Mouse (Mus musculus) kidney, adult 9 months (tissue): ENCODE results near the gene 1110017D15Rik.

ENCODE experiments used
- DNase-seq: peaks from one replicate; pipeline ENCODE4 v3.0.0; 2022

1110017D15Rik gene

DNA sequence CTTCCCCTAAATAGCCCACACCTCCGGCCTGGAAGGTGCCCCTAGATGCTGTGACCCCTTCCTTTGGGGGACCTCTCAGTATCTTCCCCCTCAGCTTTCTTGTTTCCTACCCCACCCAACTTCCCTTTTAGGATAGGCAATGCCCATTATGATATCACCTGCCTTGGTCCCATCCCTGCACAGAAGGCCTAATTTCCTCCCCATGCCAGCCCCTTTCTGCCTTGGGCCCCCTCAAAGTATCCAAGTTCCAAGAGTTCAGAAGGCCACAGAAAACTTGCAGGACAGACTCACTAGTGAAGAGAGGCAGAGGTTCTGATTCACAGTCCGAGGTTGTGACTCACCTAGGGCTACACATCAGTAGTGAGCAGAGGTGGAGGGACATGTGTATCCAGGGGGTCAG is at the start of gene 1110017D15Rik:
TSS of gene 1110017D15Rik (minus strand) at position 101 of the 400 bp plus-strand sequence.
- DNase-seq = no peak

DNA sequence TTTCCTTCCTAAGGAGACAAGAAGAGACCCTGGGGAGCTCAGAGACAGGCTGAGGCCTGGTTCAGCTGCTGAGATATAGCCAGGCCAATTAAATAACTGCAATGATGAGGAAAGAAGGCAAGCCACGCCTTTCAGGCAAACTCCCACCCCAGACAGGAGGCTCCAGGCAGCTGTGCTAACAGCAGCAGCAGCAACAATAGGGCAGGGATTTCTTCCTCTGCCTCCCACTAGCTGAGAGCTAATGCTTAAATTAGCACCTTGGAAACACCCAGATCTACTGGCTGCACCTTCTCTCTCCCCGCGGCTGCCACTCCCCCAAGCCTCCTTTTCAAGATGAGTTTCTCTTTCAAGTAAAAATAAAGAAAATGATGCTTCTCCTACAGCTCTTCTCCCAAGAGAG is 49.0 kb upstream of the 1110017D15Rik start:
- no peak for DNase-seq

DNA sequence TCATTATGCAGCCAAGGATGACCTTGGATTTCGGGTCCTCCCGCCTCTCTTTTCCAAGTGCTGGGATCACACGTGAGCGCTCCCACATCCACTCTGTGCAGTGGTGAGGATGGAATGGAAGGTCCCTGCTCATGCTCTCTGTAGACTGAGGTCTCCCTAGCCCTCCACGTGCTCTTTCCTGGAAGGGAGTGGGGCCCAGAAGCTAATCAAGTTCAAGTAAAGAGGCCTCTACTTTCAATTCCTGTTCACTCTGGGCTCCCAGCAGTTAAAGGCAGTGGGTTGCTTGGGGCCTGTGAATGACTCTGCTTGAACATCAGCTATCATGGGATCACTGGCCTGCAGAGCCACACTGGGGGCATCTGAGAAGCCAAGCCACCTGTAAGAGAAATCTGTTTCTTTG is 46.2 kb upstream of the 1110017D15Rik start:
- DNase-seq = no peak

DNA sequence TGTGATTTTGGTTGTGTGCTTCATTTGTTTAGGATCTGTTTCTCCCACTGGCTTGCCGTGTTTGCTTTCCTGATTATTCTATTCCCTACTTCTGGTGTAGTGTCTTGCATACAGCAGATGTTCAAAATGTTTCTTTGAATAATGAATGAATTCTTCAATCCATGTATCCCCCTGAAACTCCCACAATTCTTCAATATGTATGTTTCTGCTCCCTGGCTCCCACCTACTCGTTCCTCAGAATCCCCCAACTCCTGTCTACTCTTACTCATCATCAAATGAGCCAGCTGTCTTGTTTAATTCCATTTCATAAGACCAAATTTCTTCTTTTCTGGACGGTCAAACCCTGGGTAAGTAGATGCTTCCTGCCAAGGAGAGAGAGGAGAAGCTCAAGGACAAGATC is 40.0 kb upstream of the 1110017D15Rik start:
- no peak for DNase-seq

DNA sequence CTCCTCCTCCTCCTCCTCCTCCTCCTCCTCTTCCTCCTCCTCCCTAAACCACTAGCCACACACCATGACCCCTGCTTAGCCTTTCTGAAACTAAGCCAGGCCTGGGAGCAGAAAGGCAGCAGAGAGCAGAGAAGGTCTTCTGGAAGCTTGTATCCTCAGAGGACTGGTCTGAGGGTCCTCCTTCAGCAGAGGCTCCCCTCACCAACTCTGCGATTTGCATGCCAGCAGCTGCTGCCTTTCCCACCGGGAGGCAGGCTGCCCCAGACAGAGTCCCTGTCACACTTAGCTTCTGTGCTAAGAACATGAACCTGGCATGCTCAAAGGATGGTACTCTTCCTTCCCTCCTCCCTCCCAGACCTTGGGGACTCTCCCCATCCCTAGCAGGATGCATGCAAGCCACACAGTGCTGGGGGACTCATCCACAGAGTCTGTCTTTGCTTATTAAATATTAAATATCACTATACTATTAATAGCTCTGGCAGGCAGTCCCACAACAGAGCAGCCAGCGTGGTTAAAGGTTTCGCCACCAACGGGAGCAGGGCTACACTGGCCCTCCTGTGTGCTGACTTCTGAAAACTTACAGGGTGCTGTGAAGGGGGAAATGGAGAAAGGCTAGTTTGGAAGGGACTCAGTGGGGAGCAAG is 39.3 kb upstream of the 1110017D15Rik start:
- DNase-seq = no peak

DNA sequence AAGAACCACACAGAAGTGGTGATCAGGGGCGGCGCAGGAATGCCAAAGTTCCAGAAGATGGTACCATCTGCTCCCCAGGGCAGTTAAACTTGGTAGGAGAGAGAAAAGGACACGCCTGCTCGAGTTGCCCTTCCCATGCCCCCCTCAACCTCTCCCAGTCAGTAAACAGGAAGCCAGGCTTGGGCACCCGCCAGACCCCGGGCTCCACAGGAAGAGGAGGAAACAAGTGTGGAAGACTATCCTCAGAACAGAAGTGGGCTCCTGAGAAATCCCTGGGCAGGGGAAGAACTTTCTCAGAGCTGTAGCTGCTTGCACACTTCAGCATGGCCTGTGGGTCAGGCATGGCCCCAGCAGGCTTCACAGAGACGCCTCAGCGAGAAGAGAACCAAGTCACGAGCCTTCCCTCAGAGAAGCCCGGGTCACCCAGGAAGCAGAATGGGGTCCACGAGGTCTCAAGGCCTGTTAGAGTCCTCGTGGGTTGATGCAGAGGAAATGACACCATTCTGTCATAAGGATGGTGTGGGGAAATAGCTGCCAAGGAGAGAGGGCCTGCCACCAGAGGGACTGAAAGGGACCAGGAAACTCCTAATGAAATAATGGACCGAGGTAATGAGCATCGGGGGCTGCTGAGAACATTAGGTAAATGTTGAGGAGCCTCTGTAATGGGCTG is 38.0 kb upstream of the 1110017D15Rik start:
- peak; percentile 80 for DNase-seq

DNA sequence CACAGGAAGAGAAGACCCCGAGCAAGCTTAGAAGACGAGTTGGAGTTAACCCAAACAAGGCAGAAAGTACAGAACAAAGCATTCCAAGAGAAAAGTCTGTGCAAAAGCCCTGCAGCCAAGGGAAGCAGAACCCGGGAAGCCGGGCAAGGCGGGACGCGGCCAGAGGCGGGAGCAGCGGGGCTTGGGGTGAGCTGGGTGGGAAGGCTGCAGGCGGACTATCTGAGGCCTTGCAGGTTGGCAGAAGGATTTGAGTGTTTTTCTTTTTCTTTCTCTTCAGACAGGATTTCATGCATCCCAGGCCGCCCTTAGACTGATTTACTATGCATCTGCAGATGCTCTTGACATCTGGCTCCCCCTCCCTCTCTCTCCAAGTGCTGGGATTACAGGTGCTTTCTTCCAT is 36.0 kb upstream of the 1110017D15Rik start:
- DNase-seq = no peak

DNA sequence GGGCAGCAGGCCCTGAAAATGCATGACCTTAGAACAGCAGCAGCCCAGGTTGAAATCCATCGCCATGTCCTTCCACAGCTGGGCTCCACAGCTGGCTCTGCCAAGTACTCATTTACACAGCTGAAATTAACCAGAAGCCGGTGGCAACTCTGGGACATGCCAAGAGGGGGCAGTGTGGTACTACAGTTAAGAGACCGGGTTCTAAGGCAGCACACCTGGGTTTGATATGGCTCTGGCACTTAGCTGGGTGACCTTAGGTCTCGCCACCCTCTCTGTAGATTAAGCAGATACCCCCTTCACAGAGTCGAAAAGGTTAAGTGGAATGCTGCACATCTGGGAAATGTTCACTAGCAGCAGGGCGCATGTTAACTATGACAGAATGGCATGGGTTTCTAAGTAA is 35.4 kb upstream of the 1110017D15Rik start:
- peak; percentile 94 for DNase-seq

DNA sequence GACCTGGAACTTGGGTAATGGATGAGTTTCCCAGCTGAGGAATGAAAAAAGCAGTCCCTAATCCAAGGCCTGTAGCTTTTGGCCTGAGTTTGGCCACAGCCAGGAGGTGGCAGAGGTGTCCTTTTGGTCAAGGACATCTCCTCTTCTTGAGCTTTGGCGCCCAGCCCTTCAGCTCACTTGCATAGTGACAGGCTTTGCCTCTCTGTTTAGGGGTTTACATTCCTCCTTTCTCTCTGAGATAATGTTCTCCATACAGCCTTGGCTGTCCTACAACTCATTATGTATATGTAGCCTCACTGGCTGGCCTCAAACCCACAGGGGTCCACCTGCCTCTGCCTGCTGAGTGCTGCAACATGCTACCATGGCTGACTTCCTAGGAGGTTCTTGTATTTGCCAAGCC is 30.0 kb upstream of the 1110017D15Rik start:
- no peak for DNase-seq

DNA sequence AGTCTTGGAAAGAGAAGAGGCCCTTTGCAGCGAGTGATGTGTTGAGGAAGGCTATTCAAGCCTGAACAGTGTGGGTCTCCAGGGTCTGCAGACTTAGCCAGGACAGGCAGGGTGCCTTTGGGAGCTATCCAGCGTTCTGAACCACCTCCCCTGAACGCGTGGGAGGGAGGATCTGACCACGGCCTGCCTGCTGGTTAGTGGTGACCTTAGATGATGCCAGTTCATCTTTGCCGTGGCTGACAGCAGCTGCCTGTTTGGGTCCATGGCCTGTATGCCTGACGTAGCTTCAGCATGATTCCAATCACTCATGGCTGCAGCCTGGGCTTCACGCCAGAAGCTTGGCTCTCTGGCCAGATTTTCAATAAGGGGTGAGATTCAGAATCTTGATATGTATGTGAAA is 28.9 kb upstream of the 1110017D15Rik start:
- DNase-seq = no peak

DNA sequence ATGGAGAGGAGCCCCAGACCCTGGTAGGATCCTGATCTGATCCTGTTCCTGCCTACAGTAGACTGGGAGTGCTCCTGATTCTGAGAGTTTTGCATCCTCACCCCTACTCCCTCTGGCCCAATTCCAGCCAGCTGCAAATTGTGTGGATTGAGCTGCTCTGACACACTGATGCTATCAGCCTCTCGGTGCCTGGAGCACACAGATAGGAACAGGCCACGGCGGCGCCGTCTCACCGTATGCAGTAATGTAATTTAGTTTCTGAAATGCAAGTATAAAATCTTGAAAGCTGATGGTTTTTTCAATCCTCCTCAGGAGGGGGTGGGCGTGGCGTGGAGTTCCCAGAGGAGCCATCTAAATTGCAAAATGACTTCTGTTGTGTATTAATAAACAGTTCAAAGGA is 25.0 kb upstream of the 1110017D15Rik start:
- no peak for DNase-seq

DNA sequence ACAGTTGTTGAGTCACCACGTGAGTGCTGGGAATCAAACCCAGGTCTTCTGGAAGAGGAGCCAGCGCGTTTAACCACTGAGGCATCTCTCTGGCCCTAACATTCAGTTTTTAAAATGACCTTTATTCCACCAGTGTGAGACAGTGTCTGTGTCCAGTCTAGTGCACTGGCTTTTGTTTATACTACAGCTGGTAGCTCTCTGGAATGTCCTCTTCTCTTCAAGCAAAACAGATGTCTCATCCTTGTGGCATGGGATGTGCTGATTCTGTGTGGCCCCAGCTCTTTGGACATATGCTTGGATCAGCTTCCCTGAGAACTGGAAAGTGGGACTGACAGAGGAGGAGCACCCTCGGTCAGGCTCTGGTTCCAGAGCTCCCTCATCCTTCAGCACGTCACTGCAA is 17.7 kb upstream of the 1110017D15Rik start:
- no peak for DNase-seq

DNA sequence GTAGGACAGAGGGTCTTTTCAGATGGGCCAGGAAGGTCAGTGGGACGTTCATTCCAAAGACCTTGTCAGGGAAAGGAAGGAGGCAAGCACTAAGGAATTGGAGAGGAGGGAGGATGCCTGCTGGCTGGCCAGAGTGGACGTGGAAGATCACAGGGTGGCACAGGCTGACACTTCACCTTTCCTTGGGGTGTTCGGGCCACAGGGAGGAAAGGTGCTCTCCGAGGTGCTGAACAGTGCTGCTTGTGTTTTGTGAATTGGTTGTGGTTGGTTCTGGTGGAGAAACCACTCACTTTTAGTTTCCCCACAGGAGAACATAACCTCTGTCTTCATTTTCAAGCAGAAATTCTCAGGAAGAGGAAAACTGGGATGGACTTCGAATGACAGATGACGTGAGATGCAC is 15.3 kb upstream of the 1110017D15Rik start:
- DNase-seq = no peak

DNA sequence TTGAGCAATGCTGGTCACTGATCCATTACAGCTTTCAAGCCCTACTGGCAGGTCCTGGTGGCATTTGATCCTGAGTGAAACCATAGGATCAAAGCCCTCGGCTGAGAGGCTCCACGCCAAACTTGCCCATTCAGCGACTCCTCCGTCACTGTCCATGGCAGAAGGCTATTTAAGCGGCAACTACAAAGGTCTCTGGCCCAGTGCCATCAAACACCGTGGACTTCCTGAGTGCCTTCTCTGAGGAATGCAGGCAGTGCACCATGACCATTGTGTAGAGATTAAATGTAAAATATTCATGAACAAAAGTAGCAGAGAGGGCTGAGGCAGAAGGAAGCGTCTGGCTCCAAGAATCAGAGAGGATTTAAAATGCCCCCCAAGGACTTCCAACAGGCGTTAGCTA is 10.9 kb upstream of the 1110017D15Rik start:
- peak; percentile 87 for DNase-seq

DNA sequence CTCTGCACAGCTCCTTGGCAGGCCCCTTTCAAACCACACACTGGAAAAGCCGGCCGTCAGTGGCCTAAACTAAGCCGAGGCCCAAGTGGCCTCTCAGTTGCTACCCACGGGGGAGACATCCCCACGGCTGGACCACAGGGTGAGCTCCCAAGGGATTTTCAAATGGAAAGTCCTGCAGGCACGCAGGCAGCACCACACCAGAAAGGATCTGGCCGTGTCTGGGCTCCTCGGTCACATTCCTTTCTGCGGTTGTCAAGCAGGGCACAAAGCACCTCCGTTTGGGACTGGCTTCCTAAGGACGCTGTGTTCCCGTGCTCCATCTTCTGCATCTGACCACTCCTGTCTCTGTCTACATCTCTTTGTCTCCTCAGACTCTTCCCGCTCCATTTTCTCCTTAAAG is 9.9 kb upstream of the 1110017D15Rik start:
- no peak for DNase-seq

DNA sequence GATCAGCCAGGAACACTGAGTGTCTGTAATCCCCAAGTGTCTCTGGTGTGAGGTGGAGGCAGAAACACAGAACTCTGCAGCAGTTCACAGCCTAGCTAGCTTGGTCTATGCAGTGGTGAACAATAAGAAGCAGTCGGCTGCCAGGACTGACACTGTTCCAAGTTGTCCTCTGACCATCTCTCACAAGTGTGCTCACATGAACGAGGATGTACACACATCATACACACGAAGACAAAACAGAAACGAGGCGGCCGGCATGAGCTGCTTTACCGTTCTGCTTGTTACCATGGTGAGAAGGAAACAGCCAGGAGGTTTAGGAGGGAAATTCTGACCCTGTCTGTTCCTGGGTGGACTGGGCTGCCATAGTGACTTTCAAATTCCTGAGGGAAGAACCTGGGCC is 9.4 kb upstream of the 1110017D15Rik start:
- no peak for DNase-seq

DNA sequence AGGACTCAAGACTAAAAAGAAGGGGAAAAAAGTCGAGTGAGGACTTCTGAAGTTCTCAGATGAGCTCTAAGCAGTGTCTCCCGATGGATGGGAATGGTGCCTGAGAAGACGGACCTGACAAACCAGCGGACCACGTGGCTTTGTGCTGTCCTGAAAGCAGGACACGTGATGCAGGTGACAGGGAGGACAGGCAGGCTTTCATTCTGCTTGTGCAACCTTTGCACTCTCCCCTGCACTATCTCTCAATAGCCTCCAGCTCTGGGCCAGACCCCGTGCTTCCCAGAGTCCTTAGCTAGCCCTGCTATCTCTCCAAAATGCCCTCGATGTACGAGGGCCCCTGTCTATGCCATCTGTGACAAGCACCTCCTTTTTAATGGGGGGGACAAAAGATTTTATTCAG is 7.7 kb upstream of the 1110017D15Rik start:
- DNase-seq = no peak

DNA sequence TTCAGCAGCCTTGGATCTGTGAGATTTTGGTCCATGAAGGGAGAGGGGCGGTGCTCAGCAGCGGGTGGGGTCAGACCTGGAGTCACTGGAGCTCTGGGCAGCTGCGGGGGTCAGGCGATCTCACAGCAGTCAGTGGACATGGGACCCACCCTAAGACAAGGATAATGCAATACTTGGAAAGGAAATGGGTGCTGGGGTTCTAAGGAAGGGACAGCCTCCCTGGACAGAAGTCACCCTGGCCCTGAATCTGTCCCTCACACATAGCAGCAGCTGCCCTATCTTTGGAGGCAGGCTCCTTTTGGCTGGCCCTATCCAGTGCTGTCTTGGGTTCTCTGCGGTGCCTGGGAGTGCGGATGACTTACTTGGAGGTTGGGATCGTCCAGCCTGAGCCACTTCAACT is 6.7 kb upstream of the 1110017D15Rik start:
- no peak for DNase-seq

DNA sequence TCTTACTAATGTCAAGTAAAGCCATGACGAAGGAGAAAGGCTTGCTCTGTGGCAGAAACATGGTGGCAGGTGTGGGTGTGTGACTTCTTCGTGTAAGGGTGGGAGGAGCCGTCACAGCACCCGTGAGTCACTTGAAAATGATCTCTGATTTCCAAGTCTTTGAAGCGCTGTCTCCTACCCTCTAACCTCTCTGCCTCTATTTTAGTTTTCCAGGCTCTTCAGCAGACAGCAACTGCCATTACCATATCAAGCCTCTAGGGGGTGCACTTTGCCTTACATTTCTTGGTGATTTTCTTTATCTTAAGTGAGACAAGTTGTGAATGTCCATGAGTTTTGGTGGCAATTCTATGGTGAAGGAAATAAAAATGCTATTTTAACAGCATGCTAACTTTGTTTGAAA is 5.7 kb upstream of the 1110017D15Rik start:
- DNase-seq = peak; percentile 64

DNA sequence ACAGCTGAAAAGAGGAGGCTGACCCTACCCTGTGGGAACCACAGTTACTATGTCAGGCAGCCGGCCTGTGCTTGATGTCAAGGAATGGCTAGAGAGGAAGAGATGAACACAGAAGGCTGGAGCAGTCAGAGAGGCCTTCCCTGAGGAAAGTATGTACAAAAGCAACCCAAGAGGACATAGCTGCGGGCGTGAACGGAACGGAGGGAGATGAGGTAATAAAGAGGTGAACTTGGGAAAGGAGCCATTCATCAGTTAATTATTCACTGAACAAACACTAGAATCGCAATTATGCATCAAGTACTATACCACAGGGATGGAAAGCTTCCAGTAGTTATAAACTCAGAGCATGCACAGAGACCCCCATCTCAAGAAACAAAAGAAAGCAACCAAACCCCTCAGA is 5.0 kb upstream of the 1110017D15Rik start:
- DNase-seq = no peak

DNA sequence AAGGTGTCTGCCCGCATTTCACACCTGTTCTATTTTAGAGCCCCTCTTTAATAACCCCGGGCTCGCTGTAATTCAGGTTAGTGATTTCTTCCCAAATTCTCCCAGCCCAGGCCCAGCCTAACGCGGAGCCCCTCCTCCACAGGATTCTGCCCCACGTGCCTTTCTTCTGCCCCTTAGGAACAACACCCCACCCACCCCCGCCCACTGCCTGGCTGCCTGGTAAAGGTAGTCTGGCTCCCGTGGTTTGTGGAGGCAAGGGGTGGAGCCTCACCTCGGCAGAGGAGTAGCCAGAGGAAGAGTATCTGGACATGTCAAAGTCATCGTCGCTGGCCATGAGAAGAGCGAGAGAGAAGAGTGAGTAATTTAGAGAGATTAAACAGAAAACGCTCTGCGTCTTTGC is 3.5 kb upstream of the 1110017D15Rik start:
- no peak for DNase-seq

DNA sequence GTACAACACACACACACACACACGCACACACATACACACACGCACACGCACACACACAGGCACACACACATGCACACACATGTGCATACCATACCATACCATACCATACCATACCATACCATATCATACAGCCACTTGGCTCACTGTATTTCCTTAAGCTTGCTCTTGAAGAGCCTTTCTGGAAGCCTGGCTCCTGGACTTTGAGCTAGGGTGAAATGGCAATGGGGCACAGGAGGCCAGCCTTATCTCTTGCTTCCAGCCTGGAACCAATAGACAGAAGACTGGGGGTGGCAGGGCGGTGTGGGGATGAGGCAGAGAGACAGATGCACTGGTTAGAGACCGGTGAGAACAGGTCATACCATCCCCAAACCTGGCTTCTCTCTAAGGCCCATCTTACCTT is 2.1 kb upstream of the 1110017D15Rik start:
- DNase-seq = no peak

DNA sequence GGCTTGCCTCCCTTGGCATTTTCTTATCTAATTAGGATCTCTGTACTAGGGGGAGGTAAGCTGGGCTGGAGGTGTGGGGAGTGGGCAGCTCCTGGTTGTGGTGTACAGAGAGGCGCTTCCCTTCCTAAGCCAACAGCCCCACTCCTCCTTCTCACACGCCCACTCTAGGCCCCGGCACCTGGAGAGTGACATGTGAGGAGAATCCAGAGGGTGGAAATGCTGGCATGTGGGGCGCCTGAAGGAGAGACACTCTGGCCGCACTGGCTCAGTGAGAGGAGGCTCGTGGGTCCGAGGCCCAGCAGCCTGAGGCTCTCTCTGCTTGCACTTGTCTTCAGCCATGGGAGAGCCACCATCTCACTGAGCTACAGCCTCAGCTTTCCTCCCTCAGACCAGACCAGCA is 1.2 kb upstream of the 1110017D15Rik start:
- DNase-seq = no peak

DNA sequence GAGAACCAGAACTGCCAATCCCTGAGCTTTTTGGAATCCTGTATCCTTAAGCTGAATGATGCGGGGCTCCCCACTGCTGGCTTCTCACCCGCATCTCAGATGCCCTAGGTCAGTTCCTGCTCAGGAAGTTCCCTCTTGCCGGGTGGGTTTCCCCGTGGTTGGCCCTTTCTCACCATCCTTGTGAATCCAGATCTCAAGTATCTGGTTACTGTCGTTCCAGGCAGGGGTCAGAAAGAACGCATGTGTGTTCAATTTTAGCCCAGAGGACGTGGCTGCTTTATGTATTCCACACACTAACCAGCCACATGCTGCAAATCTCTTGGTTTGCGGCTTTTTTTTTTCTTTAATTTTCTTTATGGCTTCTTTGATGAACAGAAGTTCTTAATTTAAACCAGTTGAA is 3.4 kb downstream of the 1110017D15Rik start:
- DNase-seq = no peak

DNA sequence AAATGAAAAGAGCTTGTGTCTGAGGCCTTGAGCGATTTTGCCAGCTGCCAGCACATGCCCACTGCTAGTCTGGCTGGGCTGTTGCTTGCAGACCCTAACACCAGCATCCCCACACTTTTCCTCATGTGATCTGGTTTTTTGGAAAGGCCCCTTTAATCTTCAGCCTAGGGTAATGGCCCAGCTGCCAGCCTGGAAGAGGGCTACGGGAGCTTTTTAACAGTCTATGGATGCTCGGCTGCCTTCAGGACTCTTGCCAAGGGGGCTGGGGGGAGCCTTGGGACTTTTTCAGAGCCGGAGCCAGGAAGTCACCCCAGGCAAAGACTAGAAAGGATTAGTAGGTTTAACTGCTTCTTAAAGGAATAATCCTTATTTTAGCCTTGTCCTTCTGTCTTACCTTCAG is 3.8 kb downstream of the 1110017D15Rik start:
- DNase-seq = no peak
